Mouse (Mus musculus) ZHBTc4 (cell line): ENCODE data around the gene Fcgr3.

Experiments
- DNase-seq: peaks from one replicate; pipeline ENCODE4 v3.0.0-alpha.2; 2011; ENCODE audit warnings: low read depth, low spot score

Gene Fcgr3

GRCm38 (mm10) chr1:171053305-171053704 lies 11.4 kb downstream of the Fcgr3 start:
- DNase-seq: no peak

GRCm38 (mm10) chr1:171050774-171051173 lies 14.0 kb downstream of the Fcgr3 start:
- DNase-seq: no peak

- DNase-seq: no peak
These were observed 15.5 kb downstream of the Fcgr3 start for GRCm38 (mm10) chr1:171049263-171049662.

GRCm38 (mm10) chr1:171046501-171046900 lies 18.2 kb downstream of the Fcgr3 start:
- DNase-seq: peak; percentile 84

GRCm38 (mm10) chr1:171045079-171045465 lies 19.7 kb downstream of the Fcgr3 start:
- no peak for DNase-seq

- DNase-seq: peak; percentile 18
These were observed 20.2 kb downstream of the Fcgr3 start for GRCm38 (mm10) chr1:171044365-171045078.

- no peak for DNase-seq
These were observed 21.1 kb downstream of the Fcgr3 start for GRCm38 (mm10) chr1:171043594-171044153.

GRCm38 (mm10) chr1:171039880-171040279 lies 24.9 kb downstream of the Fcgr3 start:
- no peak for DNase-seq

GRCm38 (mm10) chr1:171039135-171039534 lies 25.6 kb downstream of the Fcgr3 start:
- peak; percentile 82 for DNase-seq

GRCm38 (mm10) chr1:171037861-171038721 lies 26.6 kb downstream of the Fcgr3 start:
- peak; percentile 77 for DNase-seq

- DNase-seq: peak; percentile 68
These were observed 28.0 kb downstream of the Fcgr3 start for GRCm38 (mm10) chr1:171036550-171037324.

GRCm38 (mm10) chr1:171035611-171036010 lies 29.1 kb downstream of the Fcgr3 start:
- no peak for DNase-seq

- peak; percentile 55 for DNase-seq
These were observed 30.5 kb downstream of the Fcgr3 start for GRCm38 (mm10) chr1:171034201-171034600.

- DNase-seq: peak; percentile 89
These were observed 31.0 kb downstream of the Fcgr3 start for GRCm38 (mm10) chr1:171033756-171034155.

- peak; percentile 48 for DNase-seq
These were observed 31.5 kb downstream of the Fcgr3 start for GRCm38 (mm10) chr1:171033196-171033595.

- DNase-seq: no peak
These were observed 32.0 kb downstream of the Fcgr3 start for GRCm38 (mm10) chr1:171032691-171033090.

GRCm38 (mm10) chr1:171031752-171032151 lies 33.0 kb downstream of the Fcgr3 start:
- no peak for DNase-seq

- no peak for DNase-seq
These were observed 45.3 kb downstream of the Fcgr3 start for GRCm38 (mm10) chr1:171019311-171019950.

- no peak for DNase-seq
These were observed 46.0 kb downstream of the Fcgr3 start, which contains the start of gene Fcgr4 for GRCm38 (mm10) chr1:171018737-171019136. TSS of gene Fcgr4 (plus strand) at chr1:171018920.

- no peak for DNase-seq
These were observed 47.1 kb downstream of the Fcgr3 start for GRCm38 (mm10) chr1:171017468-171018158.
